Mouse (Mus musculus): ENCODE results near the gene Gm128. TPM values are rescaled to one million over a fixed set of nuclear protein-coding genes. Genes with fewer than 3 reads are reported as not detected.

Gm128 gene
- polyA plus RNA-seq, 1 experiment from 2014 or later: 0.21 TPM

DNA sequence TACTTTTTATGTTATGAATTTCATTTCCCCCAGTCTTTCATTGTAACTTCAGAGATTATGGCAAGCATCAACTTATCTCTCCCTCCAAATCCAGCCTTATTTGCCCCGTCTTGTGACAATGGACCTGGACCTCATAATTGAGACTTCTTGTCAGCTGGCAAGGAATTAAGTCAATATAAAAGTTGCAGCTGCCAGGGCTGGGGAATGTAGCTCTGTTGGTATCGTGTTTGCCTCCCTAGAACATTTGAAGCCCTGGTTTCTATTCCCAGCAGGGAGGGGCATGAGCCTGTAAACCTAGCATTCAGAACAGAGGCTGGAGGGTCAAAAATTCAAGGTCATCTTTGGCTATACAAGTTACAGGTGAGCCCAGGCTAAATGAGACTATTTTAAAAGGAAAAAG is 45.6 kb downstream of the Gm128 start:
- DNase-seq (ENCODE audit: low spot score): peak; percentile 27
- Histone ChIP-seq H3K4me1 (replicated peaks; ENCODE audit: control insufficient read depth, insufficient read depth) (no peaks in the 10 kb centered on the region), H3K27ac (replicated peaks) (0 out of 2 replicates have a peak overlapping the region, but pooled peaks have one; percentile 18), H3K4me2 (replicated peaks; ENCODE audit: low read depth) (no peak overlapping the region), H3K9ac (ENCODE audit: low read length) (no peak overlapping the region), H3K9me3 (ENCODE audit: control insufficient read depth, low read length) (no peaks in the 10 kb centered on the region), H3K27me3 (ENCODE audit: control insufficient read depth, insufficient read depth, low read length) (no peaks in the 10 kb centered on the region), H3K4me3 (ENCODE audit: low read depth, low read length) (no peak overlapping the region), H3K36me3 (ENCODE audit: control insufficient read depth, insufficient read depth, low read length) (peaks cover 26% of the 10 kb centered on the region)
- TF ChIP-seq EP300 (optimal IDR thresholded peaks at IDR 0.05) (no peak), CTCF (IDR thresholded peaks at IDR 0.05; ENCODE audit: low read depth) (no peak)
- no peak; the same call in 1 of the 2 replicates for ATAC-seq (ENCODE audit: low FRiP score, low TSS enrichment)
- WGBS: 49% methylated on average over 2 of the region's 2 CpGs

DNA sequence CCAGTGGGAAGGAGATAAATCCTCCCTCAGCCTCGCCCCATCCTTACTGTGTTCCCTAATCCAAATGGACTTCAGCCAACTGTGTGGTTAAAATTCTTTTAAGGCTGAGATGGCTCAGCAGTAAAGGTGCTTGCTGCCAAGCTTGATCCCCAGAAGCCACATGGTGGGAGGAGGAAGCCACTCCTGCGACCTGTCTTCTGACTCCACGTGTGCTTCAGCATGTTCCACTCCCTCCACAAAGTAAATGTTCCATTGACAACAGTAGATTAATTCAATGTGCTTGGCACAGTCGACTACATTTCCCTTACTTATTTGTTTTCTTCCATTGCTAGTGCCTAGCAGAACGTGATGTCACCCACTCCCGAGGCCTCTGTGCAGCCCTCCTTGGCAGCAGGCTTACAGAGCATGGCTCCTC is 46.7 kb downstream of the Gm128 start:
- Histone ChIP-seq H3K27ac (replicated peaks) (no peak overlapping the region), H3K4me2 (replicated peaks; ENCODE audit: low read depth) (no peak overlapping the region), H3K4me3 (ENCODE audit: low read depth, low read length) (no peak overlapping the region), H3K36me3 (ENCODE audit: control insufficient read depth, insufficient read depth, low read length) (peaks cover 25% of the 10 kb centered on the region), H3K9ac (ENCODE audit: low read length) (no peak overlapping the region), H3K9me3 (ENCODE audit: control insufficient read depth, low read length) (no peaks in the 10 kb centered on the region), H3K27me3 (ENCODE audit: control insufficient read depth, insufficient read depth, low read length) (no peaks in the 10 kb centered on the region), H3K4me1 (replicated peaks; ENCODE audit: control insufficient read depth, insufficient read depth) (no peaks in the 10 kb centered on the region)
- TF ChIP-seq CTCF (IDR thresholded peaks at IDR 0.05; ENCODE audit: low read depth) (no peak), EP300 (optimal IDR thresholded peaks at IDR 0.05) (no peak)
- no peak for DNase-seq (ENCODE audit: low spot score)
- peak; percentile 62 for ATAC-seq (ENCODE audit: low FRiP score, low TSS enrichment)
- WGBS: 44% methylated on average over 6 of the region's 6 CpGs

Other genes with a start within 250 kb of the Gm128 start
- gene Zfp687, start 226.2 kb downstream of the Gm128 start, polyA plus RNA-seq (2015; fragmentation: Nextera tagmentation; extraction: Ambion mirVana): 8.2 and 10.0 TPM in 2 replicates
- 171 and 175 TPM in 2 replicates for gene Psmd4, start 199.0 kb downstream of the Gm128 start, polyA plus RNA-seq (2015; fragmentation: Nextera tagmentation; extraction: Ambion mirVana)
- gene Pip5k1a, start 134.7 kb downstream of the Gm128 start, polyA plus RNA-seq (2015; fragmentation: Nextera tagmentation; extraction: Ambion mirVana): 15.7 and 17.8 TPM in 2 replicates
- 60.8 and 65.9 TPM in 2 replicates for gene Vps72, start 130.6 kb downstream of the Gm128 start, polyA plus RNA-seq (2015; fragmentation: Nextera tagmentation; extraction: Ambion mirVana)
- 0.70 and 1.0 TPM in 2 replicates for gene Tmod4, start 117.1 kb downstream of the Gm128 start, polyA plus RNA-seq (2015; fragmentation: Nextera tagmentation; extraction: Ambion mirVana)
- 39.5 and 42.9 TPM in 2 replicates for gene Scnm1, start 107.6 kb downstream of the Gm128 start, polyA plus RNA-seq (2015; fragmentation: Nextera tagmentation; extraction: Ambion mirVana)
- 9.6 and 10.1 TPM in 2 replicates for gene Lysmd1, start 107.5 kb downstream of the Gm128 start, polyA plus RNA-seq (2015; fragmentation: Nextera tagmentation; extraction: Ambion mirVana)
- 5.0 and 5.3 TPM in 2 replicates for gene Tnfaip8l2, start 99.2 kb downstream of the Gm128 start, polyA plus RNA-seq (2015; fragmentation: Nextera tagmentation; extraction: Ambion mirVana)
- gene Sema6c, start 81.1 kb downstream of the Gm128 start, polyA plus RNA-seq (2015; fragmentation: Nextera tagmentation; extraction: Ambion mirVana): 1.7 and 2.2 TPM in 2 replicates
- gene Gabpb2, start 23.7 kb downstream of the Gm128 start, polyA plus RNA-seq (2015; fragmentation: Nextera tagmentation; extraction: Ambion mirVana): 3.3 and 3.4 TPM in 2 replicates
- gene Cdc42se1, start 12.9 kb downstream of the Gm128 start, polyA plus RNA-seq (2015; fragmentation: Nextera tagmentation; extraction: Ambion mirVana): 88.1 and 99.4 TPM in 2 replicates
- gene Mllt11, start 9.4 kb downstream of the Gm128 start, polyA plus RNA-seq (2015; fragmentation: Nextera tagmentation; extraction: Ambion mirVana): 11.0 and 11.8 TPM in 2 replicates
- gene Bnipl, start 9.6 kb upstream of the Gm128 start, polyA plus RNA-seq (2015; fragmentation: Nextera tagmentation; extraction: Ambion mirVana): 16.6 and 16.8 TPM in 2 replicates
- 55.9 and 64.1 TPM in 2 replicates for gene Mindy1, start 39.7 kb upstream of the Gm128 start, polyA plus RNA-seq (2015; fragmentation: Nextera tagmentation; extraction: Ambion mirVana)
- 10.1 and 11.7 TPM in 2 replicates for gene Prune1, start 40.5 kb upstream of the Gm128 start, polyA plus RNA-seq (2015; fragmentation: Nextera tagmentation; extraction: Ambion mirVana)
- gene Anxa9, start 65.6 kb upstream of the Gm128 start, polyA plus RNA-seq (2015; fragmentation: Nextera tagmentation; extraction: Ambion mirVana): 57.2 and 63.1 TPM in 2 replicates
- gene Cers2, start 73.2 kb upstream of the Gm128 start, polyA plus RNA-seq (2015; fragmentation: Nextera tagmentation; extraction: Ambion mirVana): 75.0 and 80.3 TPM in 2 replicates
- gene Setdb1, start 115.6 kb upstream of the Gm128 start, polyA plus RNA-seq (2015; fragmentation: Nextera tagmentation; extraction: Ambion mirVana): 8.6 and 9.2 TPM in 2 replicates
- gene 4930558C23Rik, start 161.2 kb upstream of the Gm128 start, polyA plus RNA-seq (2015; fragmentation: Nextera tagmentation; extraction: Ambion mirVana): 0.13 and 0.15 TPM in 2 replicates
- 14.2 and 15.3 TPM in 2 replicates for gene Arnt, start 192.8 kb upstream of the Gm128 start, polyA plus RNA-seq (2015; fragmentation: Nextera tagmentation; extraction: Ambion mirVana)

All from stomach, postnatal 0 days (tissue).